Mouse (Mus musculus) lung, adult 2 months (tissue): Measurements from ENCODE around the gene Gm21885. TPM values are rescaled to one million over a fixed set of nuclear protein-coding genes. Genes with fewer than 3 reads are reported as not detected.

Experiments
- DNase-seq: peaks from one replicate; pipeline ENCODE4 v3.0.0; 2022
- H3K4me1 ChIP-seq: fragments of 200-500 bp; 2 replicates; pipeline ENCODE4 v1.6.1; 2011; ENCODE audit warnings: low read length; ENCODE audit not compliant: control insufficient read depth, insufficient read depth
- H3K4me3 ChIP-seq: fragments of 200-500 bp; replicated peaks from 2 replicates; pipeline ENCODE3; 2011; ENCODE audit warnings: low read depth, mild to moderate bottlenecking, control low read depth, low read length; ENCODE audit errors: extremely low read depth
- CTCF ChIP-seq: fragments of 200-500 bp; IDR thresholded peaks from 2 replicates; pipeline ENCODE4 v1.5.1; 2011; ENCODE audit warnings: mild to moderate bottlenecking, low read length, control low read depth; ENCODE audit not compliant: insufficient read depth
- POLR2A ChIP-seq: fragments of 200-500 bp; IDR thresholded peaks from 2 replicates; pipeline ENCODE4 v1.6.1; 2011; ENCODE audit warnings: low read depth, mild to moderate bottlenecking, control low read depth, low read length, borderline replicate concordance; ENCODE audit errors: extremely low read depth
- WGBS: fragments of 180-500 bp; shearing (Covaris S2); methylation state at CpG from one replicate; pipeline ENCODE4 v1.1.7; 2018; 5-methylcytosine and 5-hydroxymethylcytosine counted together
- polyA plus RNA-seq: library from polyadenylated mRNA; depleted of rRNA; stranded (reverse); fragments of >200 nt; gene quantifications from 2 replicates; pipeline ENCODE4 v1.2.3, GENCODE M21; 2012

Gm21885 gene
- polyA plus RNA-seq, 1 experiment: not detected

- 75% methylated on average over 9 of the region's 9 CpGs for WGBS
- DNase-seq: no peak
These were observed 37.3 kb upstream of the Gm21885 start for GRCm38 (mm10) chr11:94244385-94244784.

DNA sequence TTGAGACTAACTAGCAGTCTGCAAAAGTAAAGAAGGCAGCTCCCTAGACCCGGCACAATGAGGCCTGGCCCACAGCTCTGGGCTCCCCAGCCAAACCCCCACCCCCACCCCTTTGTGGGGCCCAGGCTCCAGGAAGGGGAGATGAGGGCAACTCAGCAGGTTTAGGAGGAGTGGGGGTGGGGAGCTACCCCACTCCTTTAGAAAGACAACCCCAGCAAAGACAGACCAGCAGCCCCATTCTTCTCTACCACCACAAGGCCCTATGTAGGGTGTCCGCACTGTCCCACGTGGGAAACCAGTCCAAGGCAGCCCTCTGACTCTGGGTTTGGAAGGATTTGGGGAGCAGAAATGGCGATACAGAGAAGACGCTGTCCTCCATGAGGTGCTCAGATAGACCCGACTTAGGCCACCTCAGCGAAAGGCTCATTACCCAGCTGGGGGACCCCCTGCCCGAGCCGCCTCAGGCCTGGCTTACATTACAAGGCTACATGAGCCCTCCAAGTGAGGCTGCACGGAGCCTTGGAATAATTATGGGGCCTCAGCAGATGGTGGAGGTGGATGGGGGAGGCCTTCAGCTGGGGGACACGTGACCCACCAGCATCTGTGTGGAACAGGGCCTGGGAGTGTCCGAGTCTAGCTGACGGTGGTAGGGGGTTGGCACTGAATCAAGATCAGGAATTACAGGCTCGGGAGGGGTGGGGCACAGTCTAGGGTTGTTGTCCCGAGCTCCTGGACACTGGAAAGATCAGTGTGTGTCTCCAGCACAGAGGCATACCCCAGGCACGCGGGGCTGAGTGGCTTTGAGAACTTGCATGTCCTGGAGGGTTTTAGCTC, 35.5 kb upstream of the Gm21885 start, which contains the start of gene Wfikkn2:
Wfikkn2 (minus strand) TSS at position 51 of the 834 bp plus-strand sequence.
- TF ChIP-seq POLR2A (no peak), CTCF (no peak)
- 65% methylated on average over 17 of the region's 17 CpGs for WGBS
- DNase-seq: no peak
- peaks cover 2% of the 10 kb centered on the region; the same call in 1 of the 2 replicates for H3K4me1 ChIP-seq
- H3K4me3 ChIP-seq: no peak within 1 kb of the TSS

More at GRCm38 (mm10) chr11:94244385-94244784, 37.3 kb upstream of the Gm21885 start:
- TF ChIP-seq POLR2A: no peak
- Histone ChIP-seq H3K4me1 (peaks cover 2% of the 10 kb centered on the region; the same call in 1 of the 2 replicates), H3K4me3 (no peak overlapping the region)

GRCm38 (mm10) chr11:94246789-94247061, 34.9 kb upstream of the Gm21885 start:
- WGBS: 57% methylated on average over 8 of the region's 8 CpGs
- Histone ChIP-seq H3K4me3 (no peak overlapping the region), H3K4me1 (peaks cover 2% of the 10 kb centered on the region; the same call in 1 of the 2 replicates)
- TF ChIP-seq CTCF: no peak
- TF ChIP-seq POLR2A: no peak
- DNase-seq: no peak

GRCm38 (mm10) chr11:94253156-94253555, 28.5 kb upstream of the Gm21885 start:
- TF ChIP-seq CTCF (no peak), POLR2A (no peak)
- Histone ChIP-seq H3K4me3 (no peak overlapping the region), H3K4me1 (no peaks in the 10 kb centered on the region)
- DNase-seq: no peak
- 72% methylated on average over 9 of the region's 9 CpGs for WGBS

DNA sequence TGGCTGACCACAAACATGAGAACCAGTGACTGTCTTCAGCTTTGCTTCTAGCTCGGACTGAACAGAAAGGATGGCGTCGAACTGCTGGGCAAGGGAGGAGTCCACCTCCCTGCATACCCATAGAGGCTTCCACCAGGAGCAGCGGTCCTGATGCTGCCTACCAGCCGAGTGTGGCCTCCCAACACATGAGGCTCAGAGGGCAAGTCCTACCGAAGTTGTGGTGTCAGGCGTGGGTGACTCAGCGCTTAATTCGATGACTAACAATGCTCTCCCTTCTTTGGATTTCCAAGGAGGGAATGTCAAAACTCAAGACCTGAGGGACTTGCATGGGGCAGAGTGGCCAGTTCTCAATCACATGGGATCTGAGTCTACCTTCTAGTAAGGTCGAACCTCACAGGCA, 28.0 kb upstream of the Gm21885 start:
- DNase-seq: no peak
- 81% methylated on average over 10 of the region's 10 CpGs for WGBS
- Histone ChIP-seq H3K4me3 (no peak overlapping the region), H3K4me1 (no peaks in the 10 kb centered on the region)
- TF ChIP-seq POLR2A (no peak), CTCF (no peak)

DNA sequence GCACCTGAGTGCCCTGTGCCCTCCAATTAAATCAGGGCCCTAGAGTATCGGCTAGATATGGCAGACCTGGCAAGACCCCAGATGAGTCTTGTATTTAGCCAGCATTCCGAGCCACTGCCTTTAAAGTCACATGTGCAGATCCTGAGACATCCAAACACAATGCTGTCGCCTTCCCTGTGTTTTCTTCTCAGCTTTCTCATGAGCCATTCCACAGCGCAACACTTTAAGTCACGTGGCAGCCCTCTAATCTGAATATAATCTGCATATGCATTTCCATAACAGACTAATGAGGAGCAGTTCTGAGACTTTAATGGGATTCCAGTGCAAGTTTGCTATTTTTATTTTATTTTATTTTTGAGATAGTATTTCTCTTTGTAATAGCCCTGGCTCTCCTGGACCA, 25.9 kb upstream of the Gm21885 start:
- no peak for DNase-seq
- Histone ChIP-seq H3K4me1 (no peaks in the 10 kb centered on the region), H3K4me3 (no peak overlapping the region)
- 76% methylated on average over 5 of the region's 5 CpGs for WGBS
- TF ChIP-seq CTCF (no peak), POLR2A (no peak)

- WGBS: 44% methylated on average over 14 of the region's 14 CpGs
- no peak for DNase-seq
- TF ChIP-seq POLR2A (no peak), CTCF (no peak)
These were observed 23.7 kb upstream of the Gm21885 start for GRCm38 (mm10) chr11:94257987-94258386.

DNA sequence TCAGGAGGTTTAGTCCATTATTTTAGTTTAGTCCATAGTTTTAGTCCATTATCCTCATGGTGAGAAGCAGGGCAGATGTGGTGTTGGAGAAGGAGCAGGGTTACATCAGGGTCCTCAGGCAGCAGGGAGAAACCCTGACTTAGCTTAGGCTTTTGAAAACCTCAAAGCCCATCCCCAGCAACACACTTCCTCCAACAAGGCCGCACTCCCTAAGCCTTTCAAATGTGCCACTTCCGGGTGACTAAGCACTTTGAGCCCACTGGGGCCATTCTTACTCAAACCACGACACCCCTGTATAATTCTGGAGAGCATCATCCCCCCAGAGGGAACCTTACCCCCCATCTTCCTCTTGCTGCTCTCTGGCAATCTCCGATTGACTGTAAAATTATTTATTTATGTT, 21.9 kb upstream of the Gm21885 start:
- no peak for DNase-seq
- H3K4me3 ChIP-seq: no peak overlapping the region
- WGBS: 64% methylated on average over 4 of the region's 4 CpGs
- TF ChIP-seq POLR2A (no peak), CTCF (no peak)
- no peaks in the 10 kb centered on the region for H3K4me1 ChIP-seq

More at GRCm38 (mm10) chr11:94257987-94258386, 23.7 kb upstream of the Gm21885 start:
- no peak overlapping the region for H3K4me3 ChIP-seq
- H3K4me1 ChIP-seq: no peaks in the 10 kb centered on the region

- H3K4me1 ChIP-seq: peaks cover 4% of the 10 kb centered on the region
- DNase-seq: no peak
- no peak for TF ChIP-seq POLR2A
- no peak for TF ChIP-seq CTCF
- H3K4me3 ChIP-seq: no peak overlapping the region
- 70% methylated on average over 6 of the region's 6 CpGs for WGBS
These were observed 19.9 kb upstream of the Gm21885 start for GRCm38 (mm10) chr11:94261585-94262370.
